8 mouse cellular contexts compared by ENCODE assay signal in the genomic region with DNA sequence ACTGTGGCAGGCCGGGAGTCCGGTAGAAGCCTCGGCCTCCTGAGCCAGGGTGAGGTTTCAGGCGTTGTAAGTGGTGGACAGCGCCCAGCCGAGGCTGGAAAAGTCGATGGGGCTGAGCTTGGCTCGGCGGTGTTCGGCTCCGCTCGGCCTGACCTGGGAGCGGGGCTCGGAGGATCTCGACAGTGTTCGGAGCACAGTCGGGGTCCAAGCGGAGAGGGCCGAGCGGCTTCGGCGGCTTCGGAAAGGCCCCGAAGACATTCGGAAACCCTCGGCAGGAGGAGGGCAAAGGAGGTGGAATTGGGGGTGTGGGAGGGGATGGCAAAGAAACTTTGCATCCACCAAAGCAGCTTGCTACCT. TPM values are rescaled to one million over a fixed set of nuclear protein-coding genes. Genes with fewer than 3 reads are reported as not detected.
A peak's percentile ranks its signal among the peaks of the same experiment; 100 is the strongest.
DNase-seq lines count a peak whose midpoint lies in the region; ATAC-seq and TF ChIP-seq lines count a peak whose summit lies in the region.

No protein-coding gene starts in this region.

- peak overlapping the region; percentile 71 for H3K4me3 ChIP-seq in cortical plate, adult 2 months (ENCODE audit: insufficient read depth, low read length)
- peak overlapping the region; percentile 86 for H3K4me3 ChIP-seq in hindbrain, embryonic 16.5 days (ENCODE audit: low read length)

- no peak for TF ChIP-seq CTCF in cortical plate, adult 2 months (IDR thresholded peaks at IDR 0.05; ENCODE audit: extremely low read depth, insufficient read depth, low read length)

- H3K4me2 ChIP-seq in hindbrain, embryonic 16.5 days (ENCODE audit: low read length): peak overlapping the region; percentile 70

- H3K27ac ChIP-seq in cortical plate, adult 2 months (ENCODE audit: insufficient read depth, low read length): peak overlapping the region; percentile 87
- peak overlapping the region; percentile 98 for H3K27ac ChIP-seq in hindbrain, embryonic 16.5 days (ENCODE audit: low read depth, low read length)

- H3K9ac ChIP-seq in hindbrain, embryonic 16.5 days (ENCODE audit: low read depth, low read length): peak overlapping the region; percentile 96

- H3K27me3 ChIP-seq in hindbrain, embryonic 16.5 days (replicated peaks; ENCODE audit: control insufficient read depth, insufficient read depth, low read length): no peaks in the 10 kb centered on the region

- WGBS in hindbrain, embryonic 16.5 days: 0% methylated on average over 26 of the region's 26 CpGs

- 0 out of 2 replicates have a peak, but pooled peaks cover 2% of the 10 kb centered on the region for H3K36me3 ChIP-seq in hindbrain, embryonic 16.5 days (ENCODE audit: control insufficient read depth, insufficient read depth, low read length)

- H3K9me3 ChIP-seq in hindbrain, embryonic 16.5 days (ENCODE audit: control insufficient read depth, low read length): no peaks in the 10 kb centered on the region

- H3K4me1 ChIP-seq in cortical plate, adult 2 months (ENCODE audit: control insufficient read depth, insufficient read depth, low read length): peaks cover 13% of the 10 kb centered on the region
- H3K4me1 ChIP-seq in hindbrain, embryonic 16.5 days (ENCODE audit: control insufficient read depth, insufficient read depth, low read depth, low read length): peaks cover 25% of the 10 kb centered on the region

- DNase-seq in ZHBTc4 (ENCODE audit: low read depth, low spot score): peak; percentile 86
- DNase-seq in gastrocnemius, postnatal 10 days: peak; percentile 92
- peak; percentile 81 for DNase-seq in left cerebral cortex, adult 11 months (ENCODE audit: low spot score)
- DNase-seq in lung, postnatal 14 days: peak; percentile 84
- DNase-seq in right cerebral cortex, adult 18-20 months: peak; percentile 84
- DNase-seq in urinary bladder, postnatal 36 days (ENCODE audit: low spot score in 2 of 2): peak; percentile 70 to 84

- peak; percentile 75 for ATAC-seq in hindbrain, embryonic 16.5 days

- peak; percentile 38 for TF ChIP-seq POLR2A in cortical plate, adult 2 months (IDR thresholded peaks at IDR 0.05; ENCODE audit: extremely low read depth, insufficient read depth, low read length)

RNA-seq across cellular contexts. Expression of a gene that starts 3.6 kb away (rescaled TPM):
- 437 and 476 TPM in 2 replicates for polyA plus RNA-seq in cortical plate, adult 2 months (2012; rRNA removed)
- total RNA-seq in gastrocnemius, postnatal 10 days (2021): 10 to 100 TPM; 10.1 to 14.9 TPM
- polyA plus RNA-seq in hindbrain, embryonic 16.5 days (2015; fragmentation: Nextera tagmentation; extraction: Ambion mirVana): 215 and 237 TPM in 2 replicates

Comparison
In these comparisons a context has a peak if more than half of its experiments do, and no peak if none do; other contexts are left out.
1. Peak in every context shown above with its lines: DNase-seq, ATAC-seq, H3K4me3 ChIP-seq and H3K27ac ChIP-seq.